Mouse (Mus musculus) heart, postnatal 0 days (tissue): ENCODE measurements around the gene Nhp2.

Source experiments
- CTCF ChIP-seq: IDR thresholded peaks from 2 replicates; pipeline ENCODE4 v1.5.1; 2016; ENCODE audit warnings: antibody characterized with exemption, control low read depth, low read depth
- EP300 ChIP-seq: IDR thresholded peaks from 2 replicates; pipeline ENCODE4 v1.6.1; 2016; ENCODE audit warnings: antibody characterized with exemption, low read depth

- no peak for TF ChIP-seq CTCF
- TF ChIP-seq EP300 = no peak
These were observed 25.7 kb upstream of the Nhp2 start for GRCm38 (mm10) chr11:51593849-51594248.
